Mouse (Mus musculus): ENCODE measurements around the gene Arl11.

GRCm38 (mm10) chr14:61321200-61321599 lies 11.6 kb downstream of the Arl11 start:
- TF ChIP-seq CTCF (IDR thresholded peaks at IDR 0.05; ENCODE audit: low read depth) (no peak), EP300 (IDR thresholded peaks at IDR 0.05; ENCODE audit: low read depth) (no peak)

Data from heart, postnatal 0 days (tissue).